Mouse (Mus musculus) embryonic facial prominence, embryonic 12.5 days (tissue): ENCODE measurements around the gene Twnk. TPM values are rescaled to one million over a fixed set of nuclear protein-coding genes. Genes with fewer than 3 reads are reported as not detected.

Source experiments
- ATAC-seq: fragments of 200-750 bp; cut with Nextera tagmentation; 2 replicates; pipeline ENCODE4 v1.8.0; 2017; ENCODE audit not compliant: insufficient number of reproducible peaks, insufficient read depth, low FRiP score, low TSS enrichment
- H3K27ac ChIP-seq: fragments of 300-500 bp; sonication (generic); 2 replicates; pipeline ENCODE4 v1.5.1; 2016; ENCODE audit warnings: mild to moderate bottlenecking
- H3K27me3 ChIP-seq: fragments of 300-500 bp; sonication (generic); 2 replicates; pipeline ENCODE4 v1.6.1; 2016; ENCODE audit warnings: mild to moderate bottlenecking, moderate library complexity
- H3K36me3 ChIP-seq: fragments of 300-500 bp; sonication (generic); 2 replicates; pipeline ENCODE4 v1.6.1; 2016; ENCODE audit warnings: mild to moderate bottlenecking
- H3K4me1 ChIP-seq: fragments of 300-500 bp; sonication (generic); 2 replicates; pipeline ENCODE4 v1.6.1; 2016
- H3K4me2 ChIP-seq: fragments of 300-500 bp; sonication (generic); replicated peaks from 2 replicates; pipeline ENCODE4 v1.6.1; 2016; ENCODE audit warnings: mild to moderate bottlenecking, moderate library complexity
- H3K4me3 ChIP-seq: fragments of 300-500 bp; sonication (generic); 2 replicates; pipeline ENCODE4 v1.5.1; 2016; ENCODE audit warnings: mild to moderate bottlenecking
- H3K9ac ChIP-seq: fragments of 300-500 bp; sonication (generic); 2 replicates; pipeline ENCODE4 v1.6.1; 2016; ENCODE audit warnings: mild to moderate bottlenecking, moderate library complexity
- H3K9me3 ChIP-seq: fragments of 300-500 bp; sonication (generic); 2 replicates; pipeline ENCODE4 v1.6.1; 2016; ENCODE audit warnings: mild to moderate bottlenecking, moderate library complexity
- WGBS: fragments of 180-500 bp; shearing (Covaris S2); methylation state at CpG from one replicate; pipeline ENCODE4 v1.1.7; 2016; 5-methylcytosine and 5-hydroxymethylcytosine counted together
- polyA plus RNA-seq: library from polyadenylated mRNA; unstranded; fragments of >200 nt; fragmentation: Nextera tagmentation; extraction: Ambion mirVana; gene quantifications from 2 replicates; pipeline ENCODE4 v1.2.1, GENCODE M21; 2016

Gene Twnk
- polyA plus RNA-seq, 1 experiment from 2014 or later, result 29.1 TPM

DNA sequence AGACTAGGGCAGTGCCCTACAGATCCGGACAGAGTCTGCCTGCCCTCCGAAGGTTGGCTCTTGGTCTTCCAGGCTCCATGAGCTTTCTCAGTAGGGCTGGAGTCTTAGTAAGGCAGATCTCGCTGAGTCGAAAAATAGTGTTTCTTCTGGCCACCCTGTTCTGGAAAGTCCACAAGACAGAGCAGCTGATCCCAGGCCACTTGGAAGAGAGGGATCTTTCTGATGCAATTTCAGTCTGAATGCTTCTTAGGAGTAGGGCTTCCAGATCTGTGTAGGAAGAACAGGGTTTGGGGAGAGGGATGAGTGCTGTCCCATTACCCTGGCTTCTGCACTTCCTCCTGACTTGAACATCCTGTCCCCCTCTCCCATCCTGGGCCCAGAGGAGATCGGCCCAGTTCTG lies 40.2 kb downstream of the Twnk start, which contains the start of gene Pdzd7:
Gene Pdzd7 (minus strand): TSS at position 67 of the 400 bp plus-strand sequence.
- H3K36me3 ChIP-seq, result no peaks in the 10 kb centered on the region
- WGBS, result 76% methylated on average over 5 of the region's 5 CpGs
- H3K4me2 ChIP-seq, result peak within 1 kb of the TSS; percentile 79
- ATAC-seq, result no peak
- H3K4me1 ChIP-seq, result peaks cover 24% of the 10 kb centered on the region
- no peaks in the 10 kb centered on the region for H3K9me3 ChIP-seq
- H3K27me3 ChIP-seq, result peaks cover 34% of the 10 kb centered on the region
- 0 out of 2 replicates have a peak within 1 kb of the TSS, but pooled peaks have one; percentile 52 for H3K9ac ChIP-seq
- peak within 1 kb of the TSS; percentile 52 for H3K4me3 ChIP-seq
- H3K27ac ChIP-seq, result no peak within 1 kb of the TSS

DNA sequence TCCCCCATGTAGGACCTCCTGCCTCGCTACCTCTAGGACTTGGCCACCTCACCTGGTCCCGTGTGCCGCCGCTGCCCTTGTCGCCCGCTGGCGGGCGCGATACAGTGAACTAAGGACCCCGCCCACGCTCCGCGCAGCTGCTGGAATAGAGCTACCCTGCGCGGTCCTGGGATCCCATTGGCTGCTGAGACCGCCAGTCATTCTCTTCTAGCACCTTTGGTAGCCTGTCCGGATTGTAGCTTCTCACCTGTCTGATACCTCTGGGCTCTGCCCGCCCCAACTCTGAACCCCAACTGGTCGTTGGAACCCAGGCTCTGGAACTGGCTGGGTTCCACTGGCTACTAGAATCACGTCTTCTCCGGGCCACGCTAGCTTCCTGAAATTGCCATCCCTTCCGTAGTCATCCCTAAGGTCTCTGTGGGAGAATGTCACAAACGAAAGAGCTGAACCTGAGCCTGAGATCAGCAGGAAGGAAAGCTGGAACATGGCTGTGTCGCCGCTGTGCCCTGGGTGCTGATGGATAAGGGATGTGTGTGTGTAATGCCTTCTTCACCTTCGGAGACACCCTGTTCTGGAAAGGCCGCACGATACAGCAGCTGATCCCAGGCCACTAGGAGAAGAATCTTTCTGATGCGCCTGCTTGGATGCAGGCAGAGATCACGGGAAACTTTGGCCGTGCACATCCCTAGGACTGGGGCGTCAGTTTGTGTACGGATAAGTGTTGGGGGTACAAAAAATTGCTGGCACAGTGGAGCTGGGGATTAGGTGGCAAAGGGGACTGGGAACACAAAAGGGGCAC lies 41.3 kb downstream of the Twnk start:
- Histone ChIP-seq H3K4me1 (peaks cover 24% of the 10 kb centered on the region), H3K4me2 (peak overlapping the region; percentile 79), H3K27me3 (peaks cover 27% of the 10 kb centered on the region), H3K36me3 (no peaks in the 10 kb centered on the region), H3K27ac (0 out of 2 replicates have a peak overlapping the region, but pooled peaks have one; percentile 86), H3K9ac (peak overlapping the region; percentile 52), H3K9me3 (no peaks in the 10 kb centered on the region), H3K4me3 (peak overlapping the region; percentile 52)
- peak; percentile 50; the same call in 1 of the 2 replicates for ATAC-seq
- 3% methylated on average over 34 of the region's 34 CpGs for WGBS

DNA sequence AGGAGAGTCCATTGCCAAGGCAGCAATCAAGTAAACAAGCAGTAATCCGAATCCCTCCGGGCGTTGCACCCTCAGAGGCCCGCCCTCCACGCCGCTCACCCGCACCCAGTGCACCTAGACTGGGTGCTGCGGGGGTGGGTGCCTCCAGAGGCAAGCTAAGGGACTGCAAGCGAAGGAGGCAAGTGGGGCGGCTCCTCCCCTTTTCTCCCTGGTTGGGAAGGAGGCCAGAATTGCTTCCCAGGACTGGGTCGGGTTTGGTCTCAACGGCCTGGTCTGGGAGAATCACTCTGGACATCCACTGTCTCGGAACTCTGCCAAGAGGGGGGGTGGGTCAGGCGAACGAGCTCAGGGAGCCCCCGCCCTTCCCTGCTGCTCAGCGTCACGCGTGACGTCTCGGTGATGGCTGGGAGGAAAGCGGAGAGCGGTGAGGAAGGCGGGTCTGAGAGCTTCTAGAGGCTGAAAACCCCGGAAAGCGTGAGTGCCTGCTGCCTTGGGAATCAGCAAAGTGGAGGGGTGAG lies 42.0 kb downstream of the Twnk start, which contains the start of gene Sfxn3:
Gene Sfxn3 (plus strand): TSS at position 87 of the 518 bp plus-strand sequence.
- WGBS, result 1% methylated on average over 26 of the region's 26 CpGs
- Histone ChIP-seq H3K27me3 (peaks cover 26% of the 10 kb centered on the region), H3K9ac (peak within 1 kb of the TSS; percentile 52), H3K9me3 (no peaks in the 10 kb centered on the region), H3K4me3 (peak within 1 kb of the TSS; percentile 52), H3K27ac (peak within 1 kb of the TSS; percentile 86), H3K4me1 (peaks cover 24% of the 10 kb centered on the region), H3K36me3 (peaks cover 3% of the 10 kb centered on the region), H3K4me2 (peak within 1 kb of the TSS; percentile 79)
- ATAC-seq, result peak; percentile 68

DNA sequence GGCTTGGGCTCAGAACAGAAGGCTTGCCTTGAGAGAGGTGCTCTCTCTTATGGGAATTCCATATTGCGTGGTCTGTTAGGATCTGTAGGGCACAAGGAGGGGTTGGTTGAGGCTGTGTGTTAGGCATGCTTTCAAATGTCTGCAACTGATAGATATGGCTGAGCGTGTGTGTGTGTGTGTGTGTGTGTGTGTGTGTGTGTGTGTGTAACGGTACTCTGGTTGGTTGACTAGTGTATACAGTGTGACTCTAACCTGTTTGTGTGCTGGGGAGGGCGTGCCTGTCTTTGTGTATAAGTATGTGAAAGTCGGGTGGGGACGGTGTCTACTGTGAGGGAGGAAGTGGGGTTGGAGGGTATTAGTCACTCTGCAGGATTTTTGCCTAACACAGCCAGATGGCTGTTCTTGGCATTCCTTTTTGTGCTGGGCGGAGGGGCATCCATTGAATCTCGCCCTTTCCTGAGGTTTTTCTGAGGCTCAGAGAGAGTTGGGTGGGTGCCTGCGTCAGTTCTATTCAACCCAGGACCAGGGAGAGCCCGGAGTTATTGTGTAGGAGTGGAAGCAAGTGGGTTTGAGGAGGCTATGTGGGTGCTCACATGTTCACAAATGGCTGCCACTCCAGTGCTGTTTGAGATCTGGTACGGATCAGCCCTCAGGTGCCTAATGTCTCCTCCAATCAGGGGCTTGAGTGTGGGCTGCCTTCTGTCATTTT lies 42.6 kb downstream of the Twnk start:
- ATAC-seq, result peak; percentile 64
- peak overlapping the region; percentile 79 for H3K4me2 ChIP-seq
- no peaks in the 10 kb centered on the region for H3K9me3 ChIP-seq
- peak overlapping the region; percentile 86 for H3K27ac ChIP-seq
- peak overlapping the region; percentile 52 for H3K9ac ChIP-seq
- 42% methylated on average over 11 of the region's 11 CpGs for WGBS
- peaks cover 24% of the 10 kb centered on the region for H3K4me1 ChIP-seq
- peak overlapping the region; percentile 52 for H3K4me3 ChIP-seq
- peaks cover 5% of the 10 kb centered on the region for H3K36me3 ChIP-seq
- H3K27me3 ChIP-seq, result peaks cover 26% of the 10 kb centered on the region

DNA sequence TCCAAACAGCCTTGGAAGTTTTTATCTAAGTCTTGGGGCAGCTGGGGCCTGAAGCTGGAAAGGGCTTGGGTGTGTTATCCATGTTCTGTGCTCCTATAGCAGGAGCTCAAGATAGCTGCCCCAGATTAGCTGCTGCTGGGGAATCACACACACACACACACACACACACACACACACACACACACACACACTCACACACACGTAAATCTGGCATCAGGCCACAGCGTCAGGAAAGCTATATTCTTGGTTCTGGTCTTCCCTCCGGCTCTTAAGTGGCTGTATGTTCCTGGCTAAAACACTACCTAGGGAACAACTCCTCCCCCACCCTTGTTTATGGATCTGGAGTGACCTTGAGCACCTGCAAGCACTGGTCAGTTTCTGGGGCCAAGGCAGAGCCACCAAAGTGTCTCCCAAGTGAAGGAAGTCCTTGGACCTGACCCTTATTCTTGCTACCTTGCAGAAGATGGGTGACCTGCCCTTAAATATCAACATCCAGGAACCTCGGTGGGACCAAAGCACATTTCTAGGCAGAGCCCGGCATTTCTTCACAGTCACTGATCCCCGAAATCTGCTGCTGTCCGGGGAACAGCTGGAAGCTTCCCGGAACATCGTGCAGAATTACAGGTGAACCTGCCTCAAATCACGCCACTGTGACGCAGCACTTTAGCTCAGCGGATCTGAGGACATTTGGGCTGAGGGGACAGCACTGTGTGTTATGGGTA lies 43.3 kb downstream of the Twnk start:
- Histone ChIP-seq H3K9ac (peak overlapping the region; percentile 52; the same call in 1 of the 2 replicates), H3K4me3 (peak overlapping the region; percentile 52), H3K36me3 (peaks cover 10% of the 10 kb centered on the region), H3K4me2 (peak overlapping the region; percentile 79), H3K4me1 (peaks cover 24% of the 10 kb centered on the region), H3K9me3 (no peaks in the 10 kb centered on the region), H3K27me3 (peaks cover 26% of the 10 kb centered on the region), H3K27ac (no peak overlapping the region)
- no peak for ATAC-seq
- WGBS, result 80% methylated on average over 12 of the region's 12 CpGs

DNA sequence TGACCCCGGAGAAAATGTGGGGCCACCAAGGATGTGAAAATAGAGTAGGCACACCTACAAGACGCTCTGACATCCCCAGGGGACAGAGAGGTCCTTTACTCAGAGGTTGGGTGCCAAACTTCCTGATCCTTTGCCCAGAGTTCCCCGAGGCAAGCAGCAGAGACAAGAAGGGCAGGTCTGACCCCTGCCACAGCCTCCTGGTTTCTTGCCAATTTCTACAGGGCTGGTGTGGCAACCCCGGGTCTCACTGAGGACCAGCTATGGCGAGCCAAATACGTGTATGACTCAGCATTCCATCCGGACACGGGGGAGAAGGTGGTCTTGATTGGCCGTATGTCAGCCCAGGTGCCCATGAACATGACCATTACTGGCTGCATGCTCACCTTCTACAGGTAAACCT lies 44.1 kb downstream of the Twnk start:
- ATAC-seq, result no peak
- Histone ChIP-seq H3K4me2 (no peak overlapping the region), H3K9ac (no peak overlapping the region), H3K27me3 (peaks cover 22% of the 10 kb centered on the region), H3K9me3 (no peaks in the 10 kb centered on the region), H3K27ac (no peak overlapping the region), H3K36me3 (peaks cover 10% of the 10 kb centered on the region), H3K4me3 (no peak overlapping the region), H3K4me1 (peaks cover 24% of the 10 kb centered on the region)
- 67% methylated on average over 9 of the region's 9 CpGs for WGBS

DNA sequence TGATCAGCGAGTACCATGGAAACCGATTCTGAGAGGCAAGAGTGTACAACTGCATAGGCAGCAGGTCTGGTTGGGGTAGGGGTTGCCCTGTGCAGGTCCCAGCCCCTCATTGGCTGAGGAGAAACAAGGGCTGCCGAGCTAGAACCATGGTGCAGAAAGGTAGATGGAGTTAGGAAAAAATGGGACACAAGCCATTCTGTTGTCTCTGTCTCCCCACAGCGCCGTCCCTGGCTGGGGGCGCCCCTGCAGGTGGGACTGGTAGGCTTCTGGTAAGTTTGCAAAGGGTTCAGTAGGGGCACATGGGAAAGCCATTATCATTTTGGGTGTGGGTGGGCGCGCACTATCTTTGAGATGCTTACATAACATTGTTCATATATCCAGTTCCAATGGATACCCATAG lies 48.0 kb downstream of the Twnk start:
- Histone ChIP-seq H3K4me3 (no peak overlapping the region), H3K9ac (no peak overlapping the region), H3K36me3 (peaks cover 10% of the 10 kb centered on the region), H3K4me2 (no peak overlapping the region), H3K27ac (no peak overlapping the region), H3K4me1 (peaks cover 22% of the 10 kb centered on the region), H3K9me3 (no peaks in the 10 kb centered on the region), H3K27me3 (no peaks in the 10 kb centered on the region)
- ATAC-seq, result no peak
- WGBS, result 88% methylated on average over 8 of the region's 8 CpGs

DNA sequence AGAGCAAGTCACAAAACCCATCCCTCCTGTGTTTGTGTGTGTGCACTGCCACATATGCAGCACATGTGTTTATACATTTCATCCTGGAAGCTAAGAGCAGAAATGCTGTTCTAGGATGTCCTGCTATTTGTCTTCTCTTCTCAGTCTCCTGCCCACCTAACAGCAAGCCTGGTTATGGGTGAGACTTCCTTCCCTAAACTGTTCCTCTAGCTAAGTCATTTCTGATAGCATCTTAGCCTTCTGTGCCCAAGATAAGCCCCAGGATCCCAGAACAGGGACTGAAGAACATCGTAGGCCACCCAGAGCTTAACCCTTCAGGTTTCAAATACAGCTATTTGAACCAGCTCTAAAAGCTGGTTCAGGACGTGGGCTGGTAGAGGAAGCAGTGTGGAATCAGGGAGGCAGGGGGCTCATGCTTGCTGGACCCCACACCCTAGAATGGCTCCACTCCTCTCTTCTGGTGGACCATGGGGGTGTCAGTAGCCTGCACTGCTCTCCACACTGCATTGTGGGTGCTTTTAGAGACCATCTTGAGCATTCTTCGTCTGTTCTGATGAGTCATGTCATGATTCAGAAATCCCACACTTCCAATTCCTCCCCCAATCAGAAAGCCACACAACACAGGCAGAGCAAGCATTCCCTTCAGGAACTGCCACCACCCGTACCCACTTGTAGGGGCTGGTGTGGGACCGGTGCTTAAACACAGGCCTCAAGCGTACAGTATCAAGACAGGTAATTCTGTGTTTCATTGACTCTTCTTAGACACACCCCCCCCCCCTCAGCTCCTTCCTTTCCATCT lies 49.6 kb downstream of the Twnk start:
- no peak for ATAC-seq
- 0 out of 2 replicates have a peak overlapping the region, but pooled peaks have one; percentile 25 for H3K27ac ChIP-seq
- no peak overlapping the region for H3K9ac ChIP-seq
- H3K4me2 ChIP-seq, result no peak overlapping the region
- no peaks in the 10 kb centered on the region for H3K9me3 ChIP-seq
- H3K4me3 ChIP-seq, result no peak overlapping the region
- H3K27me3 ChIP-seq, result no peaks in the 10 kb centered on the region
- H3K36me3 ChIP-seq, result peaks cover 10% of the 10 kb centered on the region
- peaks cover 23% of the 10 kb centered on the region for H3K4me1 ChIP-seq
- 80% methylated on average over 6 of the region's 6 CpGs for WGBS

DNA sequence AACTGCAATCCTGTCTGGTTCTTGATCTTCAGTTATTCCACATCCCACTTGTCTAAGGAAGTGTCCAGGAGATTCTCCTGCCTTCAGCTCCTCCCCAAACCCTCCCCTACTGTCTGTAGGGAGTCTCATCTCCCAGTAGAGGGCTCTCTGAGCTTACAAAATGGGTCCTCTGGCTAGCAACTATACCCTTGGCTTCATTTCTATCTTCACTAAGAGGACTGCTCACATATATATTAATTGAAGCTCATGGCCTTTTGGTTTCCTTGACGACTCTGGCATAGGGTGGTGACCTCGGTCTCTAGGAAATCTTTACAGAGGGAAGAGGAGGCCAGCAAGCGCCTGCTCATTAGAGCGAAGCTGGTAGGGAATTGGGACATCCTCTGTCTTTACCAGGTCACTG lies 50.9 kb downstream of the Twnk start:
- H3K4me2 ChIP-seq, result no peak overlapping the region; the same call in 1 of the 2 replicates
- H3K9me3 ChIP-seq, result no peaks in the 10 kb centered on the region
- no peak overlapping the region for H3K9ac ChIP-seq
- peaks cover 23% of the 10 kb centered on the region for H3K4me1 ChIP-seq
- 41% methylated on average over 4 of the region's 4 CpGs for WGBS
- ATAC-seq, result no peak
- peak overlapping the region; percentile 96; the same call in 1 of the 2 replicates for H3K27ac ChIP-seq
- H3K4me3 ChIP-seq, result no peak overlapping the region
- peaks cover 10% of the 10 kb centered on the region for H3K36me3 ChIP-seq
- H3K27me3 ChIP-seq, result no peaks in the 10 kb centered on the region

DNA sequence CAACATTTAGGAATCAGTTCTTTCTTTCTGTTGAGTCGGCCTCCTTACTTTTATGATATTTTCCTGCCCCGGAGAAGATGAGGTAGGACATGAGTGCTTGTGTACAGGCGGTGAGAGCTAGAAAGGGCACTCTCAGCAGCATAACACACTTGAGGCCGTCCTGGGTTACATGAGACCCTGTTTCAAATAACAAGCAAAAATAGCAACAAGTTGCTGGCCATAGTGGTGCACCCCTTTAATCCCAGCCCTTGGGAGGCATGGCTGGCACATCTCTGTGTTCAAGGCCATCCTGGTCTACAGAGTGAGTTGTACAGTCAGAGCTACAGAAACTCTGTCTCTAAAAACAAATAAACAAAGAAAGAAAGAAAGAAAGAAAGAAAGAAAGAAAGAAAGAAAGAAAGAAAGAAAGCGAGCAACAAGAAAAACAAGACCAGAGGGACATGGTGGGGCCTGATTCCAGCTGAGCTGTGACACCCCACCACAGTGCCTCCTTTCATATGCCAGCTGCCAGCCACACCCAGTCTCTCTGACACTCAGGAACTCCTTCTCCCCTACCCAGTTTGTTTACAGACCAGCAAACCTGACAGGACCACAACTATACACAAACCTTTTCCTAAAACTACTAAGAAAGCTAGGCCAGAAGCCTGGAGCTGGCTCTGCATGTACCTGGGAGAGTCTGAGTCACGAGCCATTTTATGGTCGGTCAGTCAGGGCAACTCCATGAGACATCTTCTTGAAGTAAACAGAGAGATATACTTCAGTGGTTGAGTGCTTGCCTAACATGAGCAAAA lies 51.6 kb downstream of the Twnk start:
- Histone ChIP-seq H3K4me1 (peaks cover 23% of the 10 kb centered on the region), H3K4me2 (peak overlapping the region; percentile 73), H3K36me3 (peaks cover 10% of the 10 kb centered on the region), H3K27ac (peak overlapping the region; percentile 96), H3K9me3 (no peaks in the 10 kb centered on the region), H3K4me3 (peak overlapping the region; percentile 52), H3K27me3 (no peaks in the 10 kb centered on the region), H3K9ac (peak overlapping the region; percentile 39)
- ATAC-seq, result no peak
- 80% methylated on average over 7 of the region's 7 CpGs for WGBS
